11 mouse cellular contexts compared by ENCODE assay signal in genomic region chr10:57231117-57231516, GRCm38 (mm10).
DNase-seq lines count a peak whose midpoint lies in the region; ATAC-seq and TF ChIP-seq lines count a peak whose summit lies in the region.
"Had no signal": no experiment of that assay in that cellular context is flagged by ENCODE, and none has a peak within 500 bp of the region (broad histone marks: within the 10 kb centered on the region; RNA-seq: fewer than 3 reads in every experiment).

No protein-coding gene starts in this region.

- no peak for TF ChIP-seq POLR2A in thymus, adult 2 months (IDR thresholded peaks at IDR 0.05; ENCODE audit: control insufficient read depth, extremely low read depth, insufficient read depth, low read length, poor library complexity)

- H3K9me3 ChIP-seq in kidney, postnatal 0 days (replicated peaks; ENCODE audit: low read length), result no peaks in the 10 kb centered on the region
- H3K9me3 ChIP-seq in kidney, embryonic 15.5 days (replicated peaks), result no peaks in the 10 kb centered on the region
- H3K9me3 ChIP-seq: neural tube, embryonic 12.5 days had no signal

- H3K4me3 ChIP-seq in kidney, postnatal 0 days (replicated peaks; ENCODE audit: low read depth, low read length), result no peak overlapping the region
- H3K4me3 ChIP-seq in kidney, embryonic 15.5 days (replicated peaks), result no peak overlapping the region
- no peak overlapping the region for H3K4me3 ChIP-seq in thymus, adult 2 months (ENCODE audit: control insufficient read depth, insufficient read depth, low read length)
- H3K4me3 ChIP-seq: neural tube, embryonic 12.5 days had no signal

- no peak overlapping the region for H3K4me2 ChIP-seq in kidney, postnatal 0 days (ENCODE audit: low read length)
- no peak overlapping the region for H3K4me2 ChIP-seq in kidney, embryonic 15.5 days
- H3K4me2 ChIP-seq: midbrain, embryonic 11.5 days; neural tube, embryonic 12.5 days had no signal

- no peaks in the 10 kb centered on the region for H3K4me1 ChIP-seq in kidney, postnatal 0 days (replicated peaks; ENCODE audit: insufficient read depth, low read length)
- no peaks in the 10 kb centered on the region for H3K4me1 ChIP-seq in kidney, embryonic 15.5 days
- no peaks in the 10 kb centered on the region for H3K4me1 ChIP-seq in thymus, adult 2 months (replicated peaks; ENCODE audit: control insufficient read depth, insufficient read depth, low read length)
- H3K4me1 ChIP-seq: neural tube, embryonic 12.5 days had no signal

- no peaks in the 10 kb centered on the region for H3K36me3 ChIP-seq in kidney, postnatal 0 days (ENCODE audit: insufficient read depth, low read length)
- H3K36me3 ChIP-seq in kidney, embryonic 15.5 days, result no peaks in the 10 kb centered on the region
- H3K36me3 ChIP-seq in thymus, adult 2 months (ENCODE audit: control insufficient read depth, insufficient read depth, low read length), result no peaks in the 10 kb centered on the region
- H3K36me3 ChIP-seq: neural tube, embryonic 12.5 days had no signal

- TF ChIP-seq CTCF in kidney, postnatal 0 days (IDR thresholded peaks at IDR 0.05; ENCODE audit: low read depth), result no peak
- TF ChIP-seq CTCF in thymus, adult 2 months (IDR thresholded peaks at IDR 0.05; ENCODE audit: borderline replicate concordance, control insufficient read depth, extremely low read depth, insufficient read depth, low read length, poor library complexity), result no peak

- WGBS in kidney, postnatal 0 days, result 62% methylated on average over 3 of the region's 3 CpGs
- WGBS in kidney, embryonic 15.5 days, result 63% methylated on average over 3 of the region's 3 CpGs
- WGBS in thymus, adult 2 months, result 95% methylated on average over 3 of the region's 3 CpGs

- no peak overlapping the region for H3K9ac ChIP-seq in kidney, postnatal 0 days (ENCODE audit: low read depth, low read length)
- H3K9ac ChIP-seq in kidney, embryonic 15.5 days, result no peak overlapping the region
- H3K9ac ChIP-seq: liver, embryonic 14.5 days; neural tube, embryonic 12.5 days had no signal

- no peak overlapping the region for H3K27ac ChIP-seq in kidney, postnatal 0 days
- H3K27ac ChIP-seq in kidney, embryonic 15.5 days, result no peak overlapping the region
- H3K27ac ChIP-seq in thymus, adult 2 months (ENCODE audit: control insufficient read depth, insufficient read depth, low read length), result no peak overlapping the region
- H3K27ac ChIP-seq: liver, embryonic 14.5 days; neural tube, embryonic 12.5 days had no signal

- no peaks in the 10 kb centered on the region for H3K27me3 ChIP-seq in kidney, postnatal 0 days (ENCODE audit: insufficient read depth, low read length)
- no peaks in the 10 kb centered on the region for H3K27me3 ChIP-seq in kidney, embryonic 15.5 days
- no peaks in the 10 kb centered on the region for H3K27me3 ChIP-seq in thymus, adult 2 months (ENCODE audit: control insufficient read depth, insufficient read depth, low read length)
- H3K27me3 ChIP-seq: neural tube, embryonic 12.5 days had no signal

- ATAC-seq in kidney, postnatal 0 days (replicated peaks; ENCODE audit: low FRiP score, low read depth), result no peak
- no peak for ATAC-seq in kidney, embryonic 15.5 days (replicated peaks; ENCODE audit: low FRiP score)

- DNase-seq in kidney, postnatal 0 days (ENCODE audit: low spot score), result peak; percentile 6
- DNase-seq in 3T3-L1 (ENCODE audit: low read depth, low spot score) (peak; percentile 64), NIH3T3 (ENCODE audit: low read depth) (peak; percentile 43)
- peak; percentile 26 to 66 for DNase-seq in layer of hippocampus, adult 18-20 months (ENCODE audit: low spot score in 2 of 2)
- DNase-seq in adrenal gland, postnatal 10 days, result no peak
- no peak for DNase-seq in thymus, adult 2 months
- DNase-seq: cerebellum, adult 11 months had no signal

Comparison
In these comparisons a context has a peak if more than half of its experiments do, and no peak if none do; other contexts are left out.
1. DNase-seq: peak in kidney, postnatal 0 days (single experiment), 3T3-L1 (single experiment), NIH3T3 (single experiment) and layer of hippocampus, adult 18-20 months (2 of 2); none in adrenal gland, postnatal 10 days (single experiment) and thymus, adult 2 months (single experiment).